Mouse (Mus musculus) lung, embryonic 14.5 days (tissue): ENCODE measurements around the gene Mmp27. TPM values are rescaled to one million over a fixed set of nuclear protein-coding genes. Genes with fewer than 3 reads are reported as not detected.
A peak's percentile ranks its signal among the peaks of the same experiment; 100 is the strongest.

Experiments
- ATAC-seq: fragments of 200-750 bp; cut with Nextera tagmentation; 2 replicates; pipeline ENCODE4 v1.8.0; 2017; ENCODE audit warnings: mild to moderate bottlenecking, moderate TSS enrichment, moderate library complexity; ENCODE audit not compliant: insufficient read depth
- DNase-seq: peaks from one replicate; pipeline ENCODE4 v3.0.0-alpha.2; 2015
- H3K27ac ChIP-seq: fragments of 300-500 bp; sonication (generic); 2 replicates; pipeline ENCODE4 v1.5.1; 2014; ENCODE audit warnings: low read depth, mild to moderate bottlenecking, moderate library complexity
- H3K27me3 ChIP-seq: fragments of 300-500 bp; sonication (generic); 2 replicates; pipeline ENCODE4 v1.6.1; 2014; ENCODE audit warnings: low read length, control low read depth; ENCODE audit not compliant: insufficient read depth
- H3K36me3 ChIP-seq: fragments of 300-500 bp; sonication (generic); 2 replicates; pipeline ENCODE4 v1.6.1; 2014; ENCODE audit warnings: control low read depth; ENCODE audit not compliant: insufficient read depth
- H3K4me1 ChIP-seq: fragments of 300-500 bp; sonication (generic); 2 replicates; pipeline ENCODE4 v1.6.1; 2014; ENCODE audit warnings: antibody characterized with exemption, control low read depth; ENCODE audit not compliant: insufficient read depth
- H3K4me2 ChIP-seq: fragments of 300-500 bp; sonication (generic); 2 replicates; pipeline ENCODE4 v1.6.1; 2014; ENCODE audit warnings: mild to moderate bottlenecking
- H3K4me3 ChIP-seq: fragments of 300-500 bp; sonication (generic); 2 replicates; pipeline ENCODE4 v1.5.1; 2014; ENCODE audit warnings: low read depth, low read length
- H3K9ac ChIP-seq: fragments of 300-500 bp; sonication (generic); 2 replicates; pipeline ENCODE4 v1.6.1; 2014
- H3K9me3 ChIP-seq: fragments of 300-500 bp; sonication (generic); 2 replicates; pipeline ENCODE4 v1.6.1; 2016; ENCODE audit warnings: low read depth, low read length, control low read depth
- CTCF ChIP-seq: IDR thresholded peaks from 2 replicates; pipeline ENCODE4 v1.5.1; 2016; ENCODE audit warnings: antibody characterized with exemption, low read depth
- WGBS: fragments of 180-500 bp; shearing (Covaris S2); extraction: QIAGEN DNeasy Blood & Tissue Kit; methylation state at CpG from one replicate; pipeline ENCODE4 v1.1.7; 2014; 5-methylcytosine and 5-hydroxymethylcytosine counted together
- polyA plus RNA-seq: library from polyadenylated mRNA; unstranded; fragments of >200 nt; fragmentation: Nextera tagmentation; extraction: Ambion mirVana; gene quantifications from 2 replicates; pipeline ENCODE4 v1.2.1, GENCODE M21; 2014

Mmp27 gene
- polyA plus RNA-seq, 1 experiment from 2014 or later, result not detected

DNA sequence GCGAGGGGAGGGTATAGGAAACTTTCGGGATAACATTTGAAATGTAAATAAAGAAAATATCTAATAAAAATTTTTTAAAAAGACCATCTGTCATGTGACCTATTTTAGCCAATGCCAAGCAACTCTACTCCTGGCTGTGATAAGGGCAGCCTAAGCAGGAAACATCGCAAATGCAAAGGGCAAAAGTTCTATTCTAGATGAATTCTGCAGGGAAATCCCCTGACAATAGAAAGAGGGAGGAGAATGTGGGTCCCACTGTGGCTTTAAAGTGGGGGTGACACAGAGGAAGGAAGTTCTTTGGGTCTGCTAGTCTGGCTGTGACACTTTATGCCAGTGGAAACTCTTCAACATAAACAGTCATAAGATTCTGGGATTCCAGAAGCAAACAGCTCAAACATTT lies 17.7 kb upstream of the Mmp27 start:
- H3K27ac ChIP-seq, result no peak overlapping the region
- peaks cover 5% of the 10 kb centered on the region; the same call in 1 of the 2 replicates for H3K4me1 ChIP-seq
- WGBS, result 76% methylated on average over 3 of the region's 3 CpGs
- no peak for TF ChIP-seq CTCF
- H3K4me2 ChIP-seq, result no peak overlapping the region
- H3K27me3 ChIP-seq, result no peaks in the 10 kb centered on the region
- no peaks in the 10 kb centered on the region for H3K36me3 ChIP-seq
- no peak for ATAC-seq
- no peak for DNase-seq
- H3K4me3 ChIP-seq, result no peak overlapping the region
- H3K9me3 ChIP-seq, result no peaks in the 10 kb centered on the region
- H3K9ac ChIP-seq, result no peak overlapping the region

DNA sequence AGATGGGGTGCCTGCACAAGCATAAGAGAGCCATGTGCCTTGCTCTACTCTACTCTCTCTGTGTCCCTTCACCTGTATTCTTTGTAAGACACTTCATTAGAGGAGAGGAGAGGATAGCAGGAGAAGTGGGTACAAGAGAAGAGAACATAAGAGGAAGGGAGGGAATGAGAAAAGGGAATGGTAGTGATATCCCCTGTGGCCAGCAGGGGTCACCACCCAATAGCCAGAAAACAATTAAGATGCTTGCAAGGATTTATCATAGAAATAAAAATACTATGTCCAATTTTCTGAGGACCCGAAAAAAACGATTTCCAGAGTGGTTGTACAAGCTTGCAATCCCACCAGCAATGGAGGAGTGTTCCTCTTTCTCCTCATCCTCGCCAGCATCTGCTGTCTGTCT lies 16.8 kb upstream of the Mmp27 start:
- H3K9ac ChIP-seq, result no peak overlapping the region
- no peaks in the 10 kb centered on the region for H3K27me3 ChIP-seq
- H3K4me3 ChIP-seq, result no peak overlapping the region
- DNase-seq (peak; percentile 71), ATAC-seq (no peak)
- TF ChIP-seq CTCF, result peak; percentile 72
- no peaks in the 10 kb centered on the region for H3K36me3 ChIP-seq
- WGBS, result 22% methylated on average over 3 of the region's 3 CpGs
- peaks cover 5% of the 10 kb centered on the region; the same call in 1 of the 2 replicates for H3K4me1 ChIP-seq
- no peak overlapping the region for H3K27ac ChIP-seq
- H3K4me2 ChIP-seq, result no peak overlapping the region
- no peaks in the 10 kb centered on the region for H3K9me3 ChIP-seq

DNA sequence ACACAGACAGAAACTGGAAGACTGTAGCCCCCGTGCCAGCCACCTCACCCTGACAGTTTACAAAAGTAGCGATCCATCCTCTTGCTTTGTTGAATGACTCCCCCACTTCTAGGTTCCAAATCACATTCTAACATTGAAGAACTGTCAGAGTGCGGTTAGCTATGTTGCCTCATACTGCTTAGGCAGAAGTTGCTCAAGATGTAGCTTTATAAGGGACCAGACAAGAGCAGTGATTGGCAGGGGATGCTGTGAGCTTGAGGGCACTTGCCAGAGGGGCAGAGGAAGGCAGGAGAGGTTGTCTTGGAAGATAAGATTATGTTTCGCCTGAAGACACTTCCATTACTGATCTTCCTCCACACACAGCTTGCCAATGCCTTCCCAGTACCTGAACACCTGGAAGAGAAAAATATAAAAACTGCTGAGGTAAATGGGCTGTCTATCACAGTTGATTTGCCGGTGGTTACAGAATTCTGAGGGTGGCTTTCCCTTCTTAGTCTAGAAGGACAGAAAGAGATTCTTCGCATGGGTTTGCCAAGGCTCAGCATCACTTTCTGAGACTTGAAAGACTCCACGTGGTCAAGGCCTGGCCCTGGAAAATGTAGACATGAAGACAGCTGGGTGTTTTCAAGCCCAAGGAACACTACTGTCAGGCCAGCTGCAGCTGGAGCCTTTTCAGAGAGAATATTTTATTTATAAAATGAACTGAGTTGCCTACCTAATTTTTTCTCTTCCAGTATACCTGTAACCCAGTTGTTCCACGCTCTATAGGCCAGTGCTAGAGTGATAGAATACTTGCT lies 12.8 kb upstream of the Mmp27 start, which contains the start of gene Mmp8:
TSS of gene Mmp8 (plus strand) at position 236 of the 797 bp plus-strand sequence.
- no peaks in the 10 kb centered on the region for H3K36me3 ChIP-seq
- H3K27me3 ChIP-seq, result no peaks in the 10 kb centered on the region
- H3K9ac ChIP-seq, result no peak within 1 kb of the TSS
- ATAC-seq (peak; percentile 88), DNase-seq (peak; percentile 79)
- no peak within 1 kb of the TSS for H3K4me2 ChIP-seq
- H3K4me3 ChIP-seq, result no peak within 1 kb of the TSS
- H3K4me1 ChIP-seq, result peaks cover 5% of the 10 kb centered on the region; the same call in 1 of the 2 replicates
- H3K27ac ChIP-seq, result no peak within 1 kb of the TSS
- TF ChIP-seq CTCF, result no peak
- no peaks in the 10 kb centered on the region for H3K9me3 ChIP-seq
- WGBS, result 54% methylated on average over 8 of the region's 8 CpGs

GRCm38 (mm10) chr9:7560026-7560425 lies 11.2 kb upstream of the Mmp27 start:
- TF ChIP-seq CTCF, result no peak
- DNase-seq (no peak), ATAC-seq (no peak)
- Histone ChIP-seq H3K4me1 (peaks cover 5% of the 10 kb centered on the region; the same call in 1 of the 2 replicates), H3K4me3 (no peak overlapping the region), H3K9me3 (no peaks in the 10 kb centered on the region), H3K27me3 (no peaks in the 10 kb centered on the region), H3K27ac (no peak overlapping the region), H3K4me2 (no peak overlapping the region), H3K36me3 (no peaks in the 10 kb centered on the region), H3K9ac (no peak overlapping the region)
- 52% methylated on average over 4 of the region's 4 CpGs for WGBS

DNA sequence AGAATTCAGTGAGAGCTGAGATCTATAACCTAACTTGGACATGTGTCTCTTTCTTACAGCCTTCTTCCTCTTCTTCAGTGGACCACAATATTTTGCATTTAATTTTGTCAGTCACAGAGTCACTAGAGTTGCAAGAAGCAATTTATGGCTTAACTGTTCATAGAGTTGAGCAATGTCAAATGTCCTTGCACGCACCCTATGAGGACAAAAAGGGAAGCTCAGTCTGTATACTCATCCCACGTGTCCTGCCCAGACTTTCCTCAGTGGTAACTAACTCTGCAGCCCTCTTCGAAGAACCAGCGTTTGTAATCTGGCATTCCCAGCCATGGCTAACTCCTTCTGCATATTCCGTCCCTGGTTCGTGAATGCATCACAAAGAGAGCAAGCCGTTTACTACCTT lies 3.8 kb upstream of the Mmp27 start:
- H3K9ac ChIP-seq, result no peak overlapping the region
- H3K9me3 ChIP-seq, result no peaks in the 10 kb centered on the region
- peak; percentile 57; the same call in 1 of the 2 replicates for ATAC-seq
- H3K4me1 ChIP-seq, result peaks cover 7% of the 10 kb centered on the region; the same call in 1 of the 2 replicates
- H3K4me3 ChIP-seq, result no peak overlapping the region
- no peak for TF ChIP-seq CTCF
- 40% methylated on average over 7 of the region's 7 CpGs for WGBS
- no peaks in the 10 kb centered on the region for H3K36me3 ChIP-seq
- H3K27me3 ChIP-seq, result no peaks in the 10 kb centered on the region
- DNase-seq, result peak; percentile 33
- no peak overlapping the region for H3K27ac ChIP-seq
- H3K4me2 ChIP-seq, result no peak overlapping the region

GRCm38 (mm10) chr9:7567923-7568322 lies 3.3 kb upstream of the Mmp27 start:
- ATAC-seq, result peak; percentile 55; the same call in 1 of the 2 replicates
- H3K4me2 ChIP-seq, result no peak overlapping the region
- DNase-seq, result no peak
- no peak for TF ChIP-seq CTCF
- no peak overlapping the region for H3K4me3 ChIP-seq
- H3K9ac ChIP-seq, result no peak overlapping the region
- H3K9me3 ChIP-seq, result no peaks in the 10 kb centered on the region
- no peak overlapping the region for H3K27ac ChIP-seq
- H3K4me1 ChIP-seq, result peaks cover 10% of the 10 kb centered on the region; the same call in 1 of the 2 replicates
- H3K27me3 ChIP-seq, result no peaks in the 10 kb centered on the region
- WGBS, result 19% methylated on average over 2 of the region's 2 CpGs
- H3K36me3 ChIP-seq, result no peaks in the 10 kb centered on the region

DNA sequence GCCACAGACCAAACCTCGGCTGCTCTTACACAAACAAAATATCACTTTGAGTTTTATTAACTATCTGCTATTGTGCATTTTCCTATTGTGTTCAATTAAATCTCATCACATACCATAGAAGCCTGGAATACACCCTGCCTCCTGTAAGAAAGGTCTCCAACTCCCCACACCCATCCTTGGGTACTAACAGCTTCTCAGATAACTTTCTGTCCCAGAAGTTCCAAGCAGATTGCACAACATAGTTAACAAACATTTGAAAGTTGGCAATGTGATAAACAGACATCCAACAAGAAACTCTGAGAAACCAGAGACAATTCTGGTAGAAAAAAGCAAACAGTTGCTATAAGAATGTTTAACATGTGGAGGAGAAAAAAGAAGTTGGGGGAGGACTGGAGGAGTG lies 711 bp upstream of the Mmp27 start:
- no peak for DNase-seq
- ATAC-seq, result no peak
- WGBS, result 81% methylated on average over 1 of the region's 1 CpGs

More for the DNA sequence above, 711 bp upstream of the Mmp27 start:
- Histone ChIP-seq H3K4me1 (peaks cover 12% of the 10 kb centered on the region; the same call in 1 of the 2 replicates), H3K27me3 (no peaks in the 10 kb centered on the region), H3K4me3 (no peak overlapping the region), H3K27ac (no peak overlapping the region), H3K9ac (no peak overlapping the region), H3K4me2 (no peak overlapping the region), H3K36me3 (no peaks in the 10 kb centered on the region), H3K9me3 (no peaks in the 10 kb centered on the region)
- TF ChIP-seq CTCF, result no peak
